Mouse (Mus musculus) mouse trophoblast stem cell (cell line): ENCODE results near the gene Vti1b.

Experiments
- in situ Hi-C, 2 experiments: fragments of 300-500 bp; cut with MseI, MboI; formaldehyde crosslinking; loops; 2 replicates in 1 of 2; 3 replicates in 1 of 2; pipeline ENCODE4 v1.15.1; 2025

The Vti1b gene

DNA sequence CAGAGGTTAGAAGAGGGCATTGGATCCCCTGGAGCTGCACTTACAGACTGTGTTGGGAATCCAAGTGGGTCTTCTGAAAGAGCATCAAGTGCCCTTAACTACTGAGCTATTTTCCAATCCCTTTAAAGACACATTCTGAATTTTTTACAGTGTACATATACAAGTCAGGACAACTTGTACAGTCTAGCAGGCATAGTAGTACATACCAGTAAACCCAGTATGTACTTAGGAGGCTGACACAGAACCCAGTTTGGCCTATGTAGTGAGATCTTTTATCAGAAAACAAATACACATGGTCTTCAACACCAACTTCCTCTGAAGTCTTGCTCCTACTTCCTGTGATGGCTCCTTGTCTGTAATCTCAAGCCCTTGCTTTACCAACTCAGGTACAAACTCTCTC is 33.5 kb downstream of the Vti1b start:
- in situ Hi-C loops, result no loop called here

DNA sequence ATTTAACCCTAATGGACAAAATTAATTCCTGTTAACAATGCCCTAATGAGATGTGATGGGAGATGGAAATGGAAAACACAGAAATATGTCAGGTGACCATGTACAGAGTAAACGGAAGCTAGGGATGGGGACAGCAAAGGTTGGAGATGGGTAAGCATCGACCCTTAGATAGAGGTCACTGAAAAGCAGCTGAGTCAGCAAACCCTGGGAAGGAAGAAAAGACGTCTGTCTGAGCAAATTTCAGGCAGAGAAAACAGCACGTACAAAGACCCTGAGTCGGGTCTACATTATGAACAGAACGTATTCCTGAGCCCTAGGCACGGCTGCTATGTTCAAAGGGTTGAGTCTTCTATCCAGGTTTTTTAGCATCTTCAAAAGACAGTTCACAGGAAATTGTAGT is 35.5 kb downstream of the Vti1b start:
- in situ Hi-C loops, result no loop called here

DNA sequence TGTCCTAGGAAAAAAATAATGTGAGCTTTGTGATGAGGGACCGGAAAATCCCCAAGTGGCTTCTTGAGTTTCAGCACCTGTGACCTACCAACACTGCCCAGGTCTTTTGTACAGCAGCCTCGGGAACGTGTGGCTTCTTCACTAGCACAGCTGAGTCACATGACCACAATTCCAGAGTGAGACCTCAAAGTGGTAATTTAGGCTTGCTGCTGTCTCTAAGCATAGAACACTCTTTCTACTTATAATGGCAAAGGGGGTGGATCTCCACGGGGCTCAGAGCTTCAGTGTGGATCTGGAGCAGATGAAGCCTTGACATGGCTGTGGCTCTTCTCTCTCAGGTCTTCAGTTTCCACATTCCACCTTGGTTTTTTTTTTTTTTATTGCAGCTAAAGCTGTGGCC is 37.4 kb downstream of the Vti1b start:
- in situ Hi-C loops, result no loop called here

DNA sequence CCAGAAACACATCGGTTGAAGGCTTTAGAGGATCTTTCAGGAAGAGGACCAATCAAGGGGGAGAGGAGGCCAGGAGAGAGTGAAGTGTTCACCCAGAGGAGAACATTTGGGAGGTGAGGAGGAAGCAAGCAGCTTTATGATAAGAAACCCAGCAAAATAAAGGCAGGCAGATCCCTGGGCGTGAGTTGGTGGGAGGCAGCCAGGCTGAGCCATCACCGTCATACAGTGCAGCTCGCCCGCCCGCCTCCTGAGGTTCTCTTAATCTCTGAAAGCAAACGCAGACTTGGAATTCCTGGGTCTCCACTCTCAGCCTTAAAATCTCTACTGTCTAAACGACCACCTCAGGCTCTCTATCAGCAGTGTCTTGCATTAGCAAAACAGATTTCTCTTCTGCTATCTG is 37.8 kb downstream of the Vti1b start:
- in situ Hi-C loops, result no loop called here

DNA sequence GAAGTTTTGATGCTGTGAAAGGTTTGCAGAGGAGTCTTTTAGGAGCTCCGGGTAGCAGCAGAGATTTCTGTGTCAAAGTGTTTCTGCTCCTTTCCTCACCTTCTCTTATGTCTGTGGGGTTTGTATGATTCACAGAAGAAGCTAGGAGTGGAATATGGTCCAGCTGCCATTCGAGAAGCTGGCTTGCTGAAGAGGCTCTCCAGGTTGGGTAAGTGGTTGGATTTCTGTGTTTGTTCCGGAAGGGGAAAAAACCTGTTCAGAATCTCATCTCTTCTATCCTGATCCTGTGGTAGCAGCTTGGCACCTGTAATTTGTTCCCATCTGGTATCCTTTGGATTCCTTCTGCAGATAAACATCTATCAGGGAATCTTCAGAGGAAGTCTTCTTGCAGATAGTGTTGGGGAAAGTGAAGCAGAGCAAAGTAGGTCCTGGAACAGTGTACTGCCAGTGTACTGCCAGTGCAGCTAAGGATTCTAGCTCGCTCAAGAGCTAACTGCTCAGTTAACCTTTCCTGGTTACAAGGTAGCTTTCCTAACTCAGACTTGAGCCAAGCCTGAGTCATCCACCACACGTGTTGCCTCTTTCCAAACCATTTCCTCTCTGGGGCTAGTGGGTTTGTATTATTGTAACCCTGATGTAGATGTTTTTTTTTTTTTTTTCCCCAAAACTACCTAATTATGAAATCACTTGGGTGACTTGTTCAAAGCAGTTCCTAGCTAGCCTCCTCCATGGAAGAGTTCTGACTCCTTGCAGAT is 40.6 kb downstream of the Vti1b start:
- in situ Hi-C loops, result no loop called here

DNA sequence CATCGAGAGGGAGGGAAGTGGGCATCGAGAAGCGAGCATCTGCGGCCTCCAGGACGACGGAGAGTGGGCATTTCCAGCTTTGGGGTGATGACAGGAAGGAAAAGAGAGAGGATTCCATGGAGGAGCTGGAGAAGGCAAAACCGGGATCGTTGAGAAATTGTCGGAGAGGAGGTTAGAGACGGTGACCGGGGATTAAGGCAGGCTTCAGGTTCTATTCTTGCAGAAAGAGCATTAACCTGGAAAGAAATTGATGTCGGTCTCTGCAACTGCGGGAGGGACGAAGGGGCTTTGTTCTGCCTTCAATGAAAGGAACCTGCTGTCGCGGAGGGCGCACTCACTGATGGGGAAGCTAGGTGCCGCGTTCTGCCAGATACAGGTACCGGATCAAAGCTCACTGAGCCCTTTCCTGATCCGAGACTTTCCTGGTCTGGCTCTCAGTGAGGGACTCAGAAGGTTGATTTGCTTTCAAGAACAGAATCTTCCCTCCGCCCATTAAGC is 41.2 kb downstream of the Vti1b start:
- in situ Hi-C loops, result no loop called here

DNA sequence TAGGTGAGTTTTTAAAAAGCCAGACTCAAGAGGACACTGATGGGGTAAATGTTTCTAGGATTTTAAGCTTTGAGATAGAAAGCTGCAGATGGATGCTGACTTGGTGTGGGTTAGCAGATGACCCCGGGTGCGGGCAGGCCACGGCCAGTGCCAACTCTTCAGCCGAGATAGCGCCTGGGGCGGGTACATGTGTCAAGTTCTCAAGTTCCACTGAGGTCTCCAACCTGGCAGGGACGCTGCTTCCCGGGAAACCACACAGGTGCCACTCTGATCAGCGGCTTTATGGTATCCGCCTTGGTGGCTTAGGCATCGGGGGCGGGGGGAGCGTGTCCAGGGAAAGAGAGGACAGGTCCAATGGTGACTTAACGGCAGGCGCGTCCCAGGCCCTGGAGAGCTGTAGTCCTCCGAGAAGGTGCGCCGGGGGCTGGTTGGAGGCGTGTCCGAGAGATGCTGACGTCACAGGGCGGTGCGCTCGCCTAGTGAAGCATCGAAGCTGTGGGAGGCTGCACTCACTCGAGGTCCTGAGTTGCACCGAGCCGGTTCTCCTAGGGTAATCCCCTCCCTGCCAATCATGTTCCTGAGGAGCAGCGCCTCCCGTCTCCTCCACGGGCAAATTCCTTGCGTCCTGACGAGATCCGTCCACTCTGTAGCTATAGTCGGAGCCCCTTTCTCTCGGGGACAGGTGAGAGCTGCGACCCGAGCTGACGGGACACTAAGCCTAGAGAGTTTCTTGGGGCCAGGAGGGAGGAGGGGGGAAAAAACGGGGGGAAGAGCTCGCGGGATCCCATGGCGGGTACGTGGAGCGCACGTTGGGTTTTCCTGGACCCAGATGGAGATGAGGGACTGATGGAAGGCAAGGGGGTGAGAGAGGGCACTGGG is 41.9 kb downstream of the Vti1b start, which contains the start of gene Arg2:
Gene Arg2 (plus strand): TSS at position 479 of the 879 bp plus-strand sequence.
- in situ Hi-C loops, result no loop called here

DNA sequence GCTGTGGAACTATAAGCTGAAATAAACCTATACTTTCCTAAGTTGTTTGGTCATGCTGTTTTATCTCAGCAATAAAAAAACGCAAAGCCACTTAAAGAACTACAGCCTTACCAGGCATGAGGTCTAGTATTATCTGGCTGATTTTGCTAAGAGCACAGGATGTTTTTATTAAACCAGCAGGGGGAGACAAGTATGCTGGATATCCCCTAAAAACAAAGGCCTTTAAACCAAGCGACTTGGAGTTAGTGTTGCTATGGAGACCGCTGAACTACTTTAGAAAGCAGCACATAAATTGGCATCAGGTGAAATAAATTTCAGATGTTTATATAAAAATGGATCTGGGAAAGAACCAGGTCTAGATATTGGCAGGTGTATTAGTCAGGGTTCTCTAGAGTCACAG is 49.6 kb downstream of the Vti1b start:
- in situ Hi-C loops, result no loop called here

DNA sequence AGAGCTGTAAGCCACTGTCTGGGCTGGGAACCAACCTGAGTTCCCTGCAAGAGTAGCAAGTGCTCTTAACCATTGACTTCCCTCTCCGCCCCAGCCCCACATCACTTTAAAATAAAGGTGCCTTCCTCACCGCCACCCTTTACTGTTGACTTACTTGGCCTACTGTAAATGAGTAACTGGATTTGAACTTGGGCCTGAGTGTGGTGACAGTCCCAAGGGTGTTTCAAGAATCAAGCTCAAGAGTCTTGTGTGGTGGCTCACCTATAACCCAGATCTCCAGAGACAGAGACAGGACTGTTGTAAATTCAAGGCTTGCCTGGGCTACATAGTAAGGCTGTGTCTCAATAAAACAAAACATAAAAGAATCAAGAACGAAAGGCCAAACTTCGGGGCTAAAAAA is 53.5 kb downstream of the Vti1b start:
- in situ Hi-C loops, result no loop called here
